Mouse (Mus musculus) lung, postnatal 36 days (tissue): Measurements from ENCODE around the gene Unc50.

Experiments
- DNase-seq: peaks from one replicate; pipeline ENCODE4 v3.0.0; 2022; ENCODE audit warnings: mixed read lengths

Gene Unc50

DNA sequence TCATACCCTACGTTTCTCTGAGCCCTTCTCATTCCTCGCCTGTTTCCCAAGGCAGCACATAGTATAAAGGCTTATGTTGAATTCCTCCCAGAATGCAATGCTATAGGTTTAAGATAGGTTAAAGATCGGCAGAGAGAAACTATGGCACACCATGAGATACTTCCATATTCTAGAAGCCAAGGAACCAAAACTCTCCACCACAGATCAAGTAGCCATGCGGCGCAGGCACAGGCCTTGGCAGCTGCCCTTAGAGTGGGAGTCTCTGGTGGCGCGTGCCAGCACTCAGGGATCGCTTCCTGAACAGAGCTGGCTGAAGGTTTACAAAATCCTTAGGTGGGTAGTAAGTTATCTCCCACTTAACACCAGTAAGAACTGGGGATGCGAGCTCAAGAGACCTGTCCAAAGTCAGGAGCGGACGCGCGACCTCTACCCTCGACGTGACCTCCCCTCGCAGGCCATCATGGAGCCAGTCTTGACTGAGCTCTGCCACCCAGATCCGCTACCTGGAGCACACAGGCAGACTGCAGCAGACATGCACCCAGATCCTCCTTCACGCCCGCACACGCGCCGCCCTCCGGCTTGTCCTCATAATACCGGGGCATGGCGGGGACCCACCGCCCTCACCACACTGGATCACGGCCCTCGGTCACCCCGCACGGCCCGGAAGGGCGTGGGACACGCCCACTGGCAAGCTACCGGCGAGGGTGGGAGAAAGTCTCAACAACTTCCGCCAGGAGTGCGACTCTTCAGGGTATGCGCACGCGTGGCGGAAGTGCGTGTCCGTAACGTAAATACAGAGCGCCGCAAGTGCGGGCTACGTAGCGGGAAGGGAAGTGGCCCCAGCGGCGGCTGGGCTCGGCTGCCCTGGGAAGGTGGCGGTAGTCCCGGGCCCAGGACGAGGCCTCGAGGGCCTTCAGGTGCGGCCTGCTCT, at the start of gene Unc50, which contains the start of gene Coa5:
Gene Unc50 (plus strand): TSS at position 774 of the 931 bp plus-strand sequence.
Gene Coa5 (minus strand): TSS at position 738 of the 931 bp plus-strand sequence.
- peak; percentile 97 for DNase-seq

DNA sequence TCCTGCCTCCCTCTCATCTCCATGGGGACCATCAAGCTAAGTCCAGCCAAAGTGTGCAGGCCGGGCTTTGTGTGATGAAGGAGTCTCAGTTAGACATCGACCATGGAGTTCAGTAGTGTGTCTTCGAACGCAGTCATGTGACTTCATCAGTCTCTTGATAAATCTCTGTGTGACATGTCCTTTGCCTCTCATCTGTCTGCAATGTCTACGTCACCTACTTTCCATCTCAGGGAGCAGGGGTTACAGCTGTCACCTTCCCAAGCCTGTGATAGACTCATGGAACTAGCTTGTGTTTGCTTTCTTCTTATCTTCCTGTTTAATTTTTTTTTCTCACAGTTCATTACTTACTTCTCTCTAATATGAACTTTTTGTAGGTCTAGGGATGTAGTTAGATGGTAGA, 49.0 kb upstream of the Unc50 start:
- DNase-seq = no peak

DNA sequence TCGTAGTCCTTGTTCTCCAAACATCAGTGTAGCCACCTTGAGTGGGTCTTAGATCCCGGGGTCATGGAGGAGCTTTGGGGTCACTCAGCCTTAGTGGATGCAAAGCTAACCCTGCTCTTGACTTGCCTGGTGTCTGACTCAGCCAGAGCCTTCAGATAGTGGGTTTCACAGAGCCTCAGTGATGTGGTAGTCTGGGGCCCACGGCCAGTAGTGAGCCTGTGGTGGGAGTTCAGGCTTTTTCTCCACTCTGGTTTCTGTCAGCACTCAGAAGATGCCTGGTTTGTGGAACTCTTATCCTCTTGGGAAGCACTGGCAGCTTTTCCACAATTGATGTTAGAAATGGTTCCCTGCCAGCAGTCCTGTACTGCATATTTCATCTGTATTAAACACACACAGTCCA, 45.6 kb upstream of the Unc50 start:
- DNase-seq = no peak

DNA sequence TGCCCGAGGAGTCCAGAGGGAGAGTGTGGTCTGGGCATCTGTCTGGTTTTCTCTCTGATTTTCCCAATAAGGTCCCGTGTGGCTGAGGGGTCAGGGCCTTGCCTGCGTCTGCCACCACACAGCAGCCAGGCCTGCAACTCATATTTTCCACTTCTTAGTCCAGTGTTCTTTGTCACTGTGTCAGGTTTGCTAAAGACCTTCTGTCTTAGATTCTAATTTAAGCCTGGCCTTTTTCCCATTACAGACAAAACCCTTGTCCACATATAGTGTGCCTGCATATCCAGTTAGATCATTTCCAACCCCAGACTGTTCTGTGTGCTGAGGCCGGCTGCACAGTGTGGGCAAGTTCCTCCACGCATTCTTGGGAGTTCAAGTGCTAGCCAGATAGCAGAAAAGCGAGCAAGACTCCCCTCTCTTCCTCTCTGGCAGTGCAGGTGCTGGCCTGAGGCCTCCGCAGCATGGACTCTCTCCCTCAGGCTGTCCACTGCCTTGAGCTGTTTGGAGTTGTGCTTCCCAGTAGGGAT, 43.4 kb upstream of the Unc50 start:
- DNase-seq = no peak

DNA sequence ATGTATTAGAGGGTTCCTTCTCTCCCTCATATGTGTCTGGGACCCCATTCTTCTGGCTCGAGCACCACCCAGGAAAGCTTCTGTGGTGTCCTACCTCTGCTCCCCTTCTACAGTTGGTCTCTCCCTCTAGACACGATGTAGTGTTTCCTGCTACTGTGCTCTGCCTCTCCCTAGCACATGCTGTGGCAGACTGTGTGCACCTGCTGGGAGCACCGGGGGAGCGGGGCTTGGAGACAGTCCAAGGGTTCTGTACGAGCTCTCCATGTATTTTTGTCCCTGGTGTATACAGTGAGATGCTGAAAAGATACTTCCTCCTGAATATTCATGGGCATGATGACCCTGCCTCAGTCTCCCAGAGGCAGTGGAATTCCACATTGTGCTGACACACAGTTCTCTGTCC, 36.8 kb upstream of the Unc50 start:
- DNase-seq = no peak

DNA sequence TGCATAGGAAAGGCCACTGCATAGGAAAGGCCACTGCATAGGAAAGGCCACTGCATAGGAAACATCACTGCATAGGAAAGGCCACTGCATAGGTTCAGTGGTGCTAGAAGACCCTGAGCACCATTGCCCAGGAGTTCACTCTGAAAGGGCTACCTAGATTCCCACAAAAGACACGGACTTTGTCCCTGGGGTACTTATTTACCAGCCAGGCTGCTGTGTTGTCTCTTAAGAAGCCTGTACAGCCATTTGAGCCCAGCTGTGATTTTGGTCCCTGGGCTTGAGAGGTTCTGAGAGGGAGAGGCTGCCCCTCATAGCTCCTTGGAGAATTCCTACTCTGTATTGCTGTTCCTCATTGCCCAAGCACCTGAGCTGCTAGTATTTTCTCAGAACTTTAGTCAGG, 33.5 kb upstream of the Unc50 start:
- DNase-seq = no peak

DNA sequence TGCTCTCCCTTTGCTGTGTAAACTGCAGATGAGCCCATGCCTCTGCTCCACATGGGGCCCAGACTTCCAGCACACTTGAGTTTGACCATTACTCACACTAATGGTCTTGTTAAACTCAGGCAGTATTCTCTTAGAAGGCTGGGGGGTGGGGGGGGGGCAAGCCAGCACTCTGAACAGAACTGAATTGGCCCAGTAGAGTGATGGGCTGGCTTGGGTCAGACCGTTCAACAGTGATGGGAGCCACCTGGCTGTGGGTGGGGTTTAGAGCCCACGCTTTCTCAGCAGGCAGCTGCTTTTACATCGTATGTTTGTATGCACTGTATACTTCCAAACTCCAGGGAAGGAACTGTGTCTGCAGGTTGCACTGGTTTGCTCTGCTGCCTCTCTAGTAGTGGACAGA, 31.0 kb upstream of the Unc50 start:
- DNase-seq = no peak

DNA sequence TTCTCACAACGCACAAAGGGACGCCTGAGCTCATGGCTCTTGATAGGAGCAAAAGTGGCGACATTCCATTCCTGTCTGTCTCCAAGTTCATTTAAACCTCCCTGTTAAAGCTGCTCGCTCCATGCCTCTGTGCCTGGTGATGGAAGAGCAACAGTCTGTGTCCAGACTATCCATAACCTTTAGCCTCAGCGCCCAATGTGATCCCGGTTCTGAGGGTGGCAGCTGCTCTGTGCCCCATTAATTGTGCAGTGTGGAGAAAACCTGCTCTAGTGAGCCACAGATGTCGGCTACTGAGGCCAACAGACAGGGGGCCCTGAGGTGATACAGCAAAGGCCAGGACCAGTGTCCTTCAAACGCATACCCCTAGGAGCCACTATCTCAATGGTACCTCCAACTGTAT, 30.2 kb upstream of the Unc50 start:
- no peak for DNase-seq

DNA sequence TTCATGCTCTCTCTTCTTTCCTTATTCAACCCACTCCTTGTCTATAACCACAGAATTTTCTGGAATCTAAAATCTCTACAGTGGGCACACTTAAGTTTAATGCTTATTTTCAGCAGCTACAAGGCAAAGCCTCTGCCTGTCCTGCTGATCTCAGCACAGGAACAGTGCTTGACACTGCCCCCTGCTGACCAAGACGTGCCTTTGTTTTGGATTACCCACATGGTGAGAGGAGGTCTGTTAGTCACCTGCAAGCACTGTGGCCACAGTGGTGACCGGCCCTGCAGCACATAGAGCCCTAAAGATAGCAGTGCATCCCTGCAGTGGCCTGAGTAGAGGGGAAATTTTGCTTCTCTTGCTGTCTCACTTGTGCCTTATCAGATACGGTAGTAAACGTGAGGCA, 28.3 kb upstream of the Unc50 start:
- DNase-seq = peak; percentile 73

DNA sequence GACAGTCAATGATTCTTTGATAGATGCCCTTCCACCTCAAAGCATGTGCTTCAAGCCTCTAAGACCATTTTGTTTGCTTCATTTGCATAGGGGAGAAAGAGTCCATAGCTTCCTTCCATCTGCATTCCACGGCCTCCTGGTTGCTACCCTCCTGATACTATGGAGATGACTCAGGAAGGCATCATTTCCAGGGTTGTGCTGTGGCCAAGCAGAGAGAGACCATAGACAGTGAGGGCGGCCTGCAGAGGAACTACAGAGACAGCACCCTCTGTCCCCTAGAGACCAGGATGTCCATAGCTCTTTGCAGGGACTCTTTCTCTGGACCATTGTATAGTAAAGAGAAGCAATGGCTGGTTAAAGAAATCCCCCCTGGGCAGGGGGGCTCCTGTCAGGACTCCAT, 24.8 kb upstream of the Unc50 start:
- no peak for DNase-seq

DNA sequence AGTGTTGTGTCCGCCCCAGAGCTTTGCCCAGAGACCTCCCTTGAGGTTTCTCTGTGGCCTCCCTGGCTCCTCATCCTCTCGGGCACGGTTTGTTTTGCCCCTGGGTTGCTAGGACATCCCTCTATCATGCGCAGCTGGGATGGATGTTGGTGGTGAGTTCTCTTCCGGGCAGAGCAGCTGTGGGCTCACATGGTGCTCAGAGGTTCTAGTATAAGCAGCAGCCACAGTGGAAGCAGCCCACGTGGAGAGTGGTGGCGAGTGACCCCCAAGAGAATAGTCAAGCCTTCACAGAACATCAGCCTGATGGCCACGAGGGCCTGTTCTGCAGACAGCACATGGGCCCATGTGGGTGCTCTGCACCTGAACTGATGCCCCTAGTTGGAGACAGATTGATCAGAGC, 22.7 kb upstream of the Unc50 start:
- no peak for DNase-seq

DNA sequence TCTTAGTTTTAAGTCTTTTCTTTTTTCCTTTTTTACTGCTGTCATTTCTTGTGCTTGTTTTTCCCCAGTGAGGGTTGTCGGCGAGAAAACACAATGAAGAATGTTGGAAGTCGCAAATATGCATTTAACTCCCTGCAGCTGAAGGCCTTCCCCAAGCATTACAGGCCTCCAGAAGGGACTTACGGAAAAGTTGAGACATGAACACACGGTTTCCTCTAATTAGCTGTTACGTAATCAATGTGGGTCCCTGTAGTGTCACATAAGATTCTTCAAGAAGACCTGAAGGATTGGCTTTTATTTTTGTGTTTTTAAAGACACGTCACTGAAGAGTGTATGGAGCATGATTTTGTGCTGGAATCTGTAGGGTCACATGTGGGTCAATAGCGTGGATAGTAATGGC, 21.9 kb upstream of the Unc50 start:
- no peak for DNase-seq

DNA sequence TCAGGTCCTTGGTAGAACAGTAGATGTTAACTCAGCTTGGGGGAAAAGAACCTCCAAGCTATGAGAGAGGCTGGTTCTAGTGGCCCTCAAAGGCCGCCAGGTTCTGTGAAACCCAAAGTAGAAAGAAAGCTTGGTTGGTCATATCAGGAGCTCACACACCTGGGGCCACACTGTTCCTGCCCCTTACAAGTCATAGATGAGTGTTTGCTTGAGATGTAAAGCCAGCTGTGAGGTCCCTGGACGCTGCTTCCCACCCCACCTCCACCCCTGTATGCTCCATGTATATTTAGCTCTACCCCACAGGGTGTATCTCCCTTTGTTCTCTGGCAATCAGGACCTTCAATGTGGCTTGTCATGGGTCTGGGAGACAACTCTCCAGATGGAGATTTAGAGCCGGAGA, 21.3 kb upstream of the Unc50 start:
- DNase-seq = no peak

DNA sequence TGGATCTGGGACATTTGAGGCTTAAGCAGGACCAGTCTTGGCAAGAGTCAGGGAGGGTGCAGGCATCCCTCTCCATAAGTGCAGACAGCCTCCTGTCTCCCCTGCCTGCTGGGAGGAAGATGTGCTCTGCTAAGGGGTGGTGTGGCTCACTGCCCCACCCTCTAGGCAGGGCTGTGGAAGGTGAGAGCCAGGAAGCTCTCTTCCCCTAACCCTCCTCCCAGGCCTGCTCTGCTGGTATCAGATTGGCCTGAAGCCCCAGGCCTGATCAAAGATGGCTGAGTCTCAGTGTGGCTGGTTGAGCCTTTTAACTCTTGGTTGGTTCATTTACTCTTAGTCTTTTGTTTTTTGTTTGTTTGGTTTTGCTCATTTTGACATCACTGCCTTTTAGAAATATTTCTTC, 20.3 kb upstream of the Unc50 start:
- DNase-seq = no peak

DNA sequence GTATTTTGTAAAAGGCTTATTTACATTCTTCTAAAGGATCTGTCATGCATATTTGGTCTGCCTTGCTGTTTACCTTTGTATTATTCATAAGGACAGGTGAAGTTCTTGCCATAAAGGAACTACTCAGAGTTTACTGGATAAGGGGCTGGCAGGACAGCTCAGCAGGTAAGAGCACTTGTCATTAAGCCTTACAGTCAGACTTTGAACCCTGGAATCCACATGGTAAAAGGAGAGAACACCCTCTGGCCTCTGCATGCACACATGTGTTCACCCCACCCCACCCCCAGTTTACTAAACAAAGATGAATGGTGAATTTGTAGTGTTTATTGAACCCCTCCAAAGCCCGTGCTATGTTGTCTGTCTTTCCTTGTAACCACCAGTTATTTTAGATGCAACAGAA, 14.5 kb upstream of the Unc50 start:
- DNase-seq = no peak

DNA sequence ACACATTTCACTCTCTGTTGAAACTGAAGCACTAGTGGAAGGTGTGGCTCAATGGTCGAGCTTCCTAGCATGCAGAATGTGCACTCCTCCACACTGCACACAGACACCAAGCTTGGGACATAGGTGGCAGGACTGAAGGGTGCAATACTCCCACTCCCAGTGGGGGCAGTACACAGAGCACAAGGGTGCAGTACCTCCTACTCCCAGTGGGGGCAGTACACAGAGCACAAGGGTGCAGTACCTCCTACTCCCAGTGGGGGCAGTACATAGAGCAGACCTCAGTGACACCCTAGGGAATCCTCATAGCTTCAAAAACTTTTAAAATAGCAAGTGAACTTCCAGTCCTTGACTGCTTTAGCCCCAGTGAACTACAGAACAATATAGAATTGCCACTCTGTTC, 10.5 kb upstream of the Unc50 start:
- DNase-seq = peak; percentile 57

DNA sequence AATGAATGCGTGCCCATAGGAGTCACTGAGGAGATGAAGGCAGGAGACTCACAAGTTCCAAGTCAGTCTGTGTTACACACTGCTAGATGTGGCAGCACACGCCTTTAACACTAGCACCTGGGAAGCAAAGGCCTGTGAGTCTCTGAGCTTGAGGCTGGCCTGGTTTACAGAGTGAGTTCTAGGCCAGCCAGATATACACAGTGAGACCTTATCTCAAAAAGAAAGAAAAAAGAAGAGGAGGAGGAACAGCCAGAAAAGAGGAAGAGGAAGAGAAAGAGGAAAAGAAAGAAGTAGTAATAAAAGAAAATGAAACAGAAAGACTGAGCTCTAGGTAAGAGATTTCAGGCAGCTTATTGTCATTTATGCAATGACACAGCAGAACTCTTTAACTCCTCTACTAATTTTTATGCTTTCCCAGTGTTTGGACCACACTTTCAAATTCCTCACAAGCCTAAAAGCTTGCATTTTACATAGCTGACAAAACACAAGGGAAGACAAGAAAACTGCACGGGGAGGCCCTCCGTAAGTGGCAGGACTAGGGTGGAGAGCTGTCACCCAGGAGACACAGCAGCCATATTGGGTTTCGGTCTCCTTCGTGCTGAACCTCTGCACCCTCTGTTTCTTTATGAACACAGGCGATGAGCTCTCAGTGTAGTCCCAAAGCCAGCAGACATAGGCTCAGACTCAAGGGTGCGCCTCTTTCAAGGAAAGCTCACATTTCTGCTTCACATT, 2.6 kb upstream of the Unc50 start:
- no peak for DNase-seq

DNA sequence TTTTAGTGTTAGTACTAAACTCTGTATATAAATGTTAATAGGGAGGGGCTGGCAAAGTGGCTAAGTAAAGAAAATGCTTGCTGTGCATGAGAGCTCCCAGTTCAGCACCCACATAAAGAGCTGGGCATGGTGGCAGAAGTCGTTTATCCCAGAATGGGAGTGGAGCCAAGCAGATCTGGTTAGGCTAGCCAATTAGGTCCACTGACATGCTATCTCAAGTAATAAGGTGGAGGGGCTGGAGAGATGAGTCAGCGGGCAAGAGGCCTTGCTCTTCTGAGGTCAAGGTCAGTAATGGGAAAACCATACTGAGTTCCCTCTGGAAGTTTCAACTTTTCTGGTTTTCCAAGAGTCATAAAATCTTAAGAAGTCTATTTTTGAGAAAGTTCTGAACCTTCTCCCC, 1.0 kb upstream of the Unc50 start:
- DNase-seq = no peak

DNA sequence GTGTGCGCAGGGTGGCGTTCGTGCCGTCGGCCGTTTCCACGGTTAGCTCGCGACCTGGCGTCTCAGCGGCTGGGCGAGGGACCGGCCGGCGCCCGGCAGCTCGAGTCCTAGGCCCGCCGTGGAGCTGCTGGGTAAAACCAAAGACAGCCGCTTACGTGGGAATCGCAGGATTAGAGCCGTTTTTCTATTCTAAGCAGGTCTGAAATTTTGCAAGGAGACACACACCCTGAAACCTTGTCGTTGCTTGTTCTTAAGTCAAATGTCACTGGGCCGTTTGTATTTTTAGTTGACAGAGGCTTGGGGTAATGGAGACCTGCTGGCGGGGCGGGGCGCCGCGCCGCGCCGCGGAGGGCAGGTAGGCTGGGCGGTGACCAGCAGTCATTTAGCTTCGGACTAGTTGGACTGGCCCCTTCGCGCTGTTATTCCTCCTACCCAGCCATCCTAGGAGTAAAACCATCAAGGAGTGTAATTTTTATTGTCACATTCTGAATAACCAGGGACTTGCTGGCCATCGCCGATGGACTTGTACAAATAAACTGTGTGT, 430 bp downstream of the Unc50 start:
- peak; percentile 19 for DNase-seq

DNA sequence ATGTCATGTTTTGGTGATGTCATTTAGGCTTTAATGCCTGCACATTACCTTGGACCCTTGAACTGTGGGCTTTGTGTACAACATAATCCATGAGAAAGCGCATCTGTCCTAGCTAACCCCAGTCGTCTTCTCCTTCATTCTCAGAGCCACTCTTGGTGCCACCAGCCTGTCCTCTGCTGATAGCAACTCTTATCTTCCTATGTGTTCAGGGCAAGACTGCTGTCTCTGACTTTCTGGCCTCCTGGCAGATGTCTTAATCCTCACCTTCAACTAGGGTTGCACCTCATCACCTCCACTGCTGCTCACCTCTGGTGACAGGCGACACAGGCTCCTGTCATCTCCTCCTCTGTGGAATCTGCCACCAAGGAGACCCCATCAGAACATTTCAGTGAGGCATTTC, 6.5 kb downstream of the Unc50 start:
- DNase-seq = no peak

DNA sequence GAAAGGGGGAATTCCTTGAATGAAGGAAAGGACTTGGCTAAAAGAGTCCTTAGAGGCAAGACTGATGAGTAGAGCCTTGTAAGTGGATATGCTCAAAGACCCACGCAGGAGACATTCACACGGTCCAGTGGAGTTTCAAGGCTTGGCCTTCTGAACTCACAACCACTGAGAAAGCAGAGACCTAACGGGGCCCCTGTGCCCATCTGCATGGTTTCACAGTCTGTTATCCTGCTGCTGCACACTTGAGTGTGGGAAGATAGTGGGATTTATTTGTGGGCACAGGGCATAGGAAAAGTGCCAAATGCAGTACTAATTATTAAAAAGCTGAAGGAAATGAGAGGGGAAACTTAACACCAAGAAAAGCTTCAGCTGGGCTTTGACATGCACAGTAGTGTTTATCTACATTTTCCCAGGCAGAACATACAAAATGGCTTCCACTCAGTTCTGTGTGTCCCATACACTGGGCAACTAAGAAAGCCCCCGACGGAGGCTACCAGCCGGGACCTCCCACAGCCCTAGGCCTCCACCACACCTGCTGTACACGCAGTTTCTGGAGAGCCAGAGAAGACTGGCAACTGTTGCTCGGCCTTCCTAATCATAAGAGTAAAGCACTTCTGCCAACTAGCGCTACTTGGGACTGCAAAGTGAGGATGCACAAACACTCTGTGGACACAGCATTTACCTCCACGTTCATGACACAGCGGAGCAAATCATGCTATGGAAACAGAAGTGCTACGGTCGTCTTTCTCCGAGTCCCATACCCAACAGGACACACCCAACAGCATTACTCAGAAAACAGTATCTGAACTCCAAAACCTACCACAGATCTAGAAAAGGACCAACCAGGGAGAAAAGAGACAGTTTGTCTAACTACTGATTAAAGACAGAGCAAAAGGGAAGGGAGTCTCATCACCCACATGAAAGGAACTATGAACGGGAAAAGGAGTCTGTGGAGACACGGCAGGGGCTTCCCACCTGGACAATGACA, 13.2 kb downstream of the Unc50 start:
- DNase-seq = no peak

DNA sequence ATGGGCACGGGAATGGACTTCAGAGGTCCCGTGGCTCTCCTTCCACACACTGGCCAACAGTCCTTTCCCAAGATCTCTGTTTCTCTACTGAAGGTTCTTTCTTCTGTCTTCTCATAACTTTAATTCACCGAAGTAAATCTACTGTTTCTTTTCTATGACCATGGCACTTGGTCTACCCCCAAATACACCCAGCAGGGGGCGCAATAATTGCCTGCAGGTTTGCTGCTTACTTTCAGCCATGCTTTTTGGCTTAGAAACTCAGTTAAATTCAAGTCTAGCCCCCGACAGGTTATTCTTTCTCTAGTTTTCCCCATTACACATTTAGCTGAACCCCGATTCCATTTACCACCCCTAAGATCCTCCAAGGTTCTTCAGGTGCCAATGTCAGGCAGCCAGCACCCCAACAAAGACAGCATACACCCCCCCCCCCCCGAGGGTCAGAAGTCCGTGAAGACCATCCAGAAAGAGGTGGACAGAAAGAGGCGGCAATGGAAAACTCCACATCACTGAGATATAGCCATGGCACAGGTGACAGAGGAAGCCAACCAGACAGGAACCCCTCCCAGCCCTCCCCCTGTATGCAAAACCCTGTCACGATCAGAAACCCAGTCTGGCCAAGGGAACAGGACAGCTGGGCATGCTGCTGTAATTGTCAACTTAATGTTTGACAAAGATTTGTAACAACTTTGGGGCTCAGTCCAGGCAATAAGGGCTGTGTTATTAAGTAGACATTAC, 18.6 kb downstream of the Unc50 start:
- DNase-seq = peak; percentile 78
